Mouse (Mus musculus) liver, postnatal 0 days (tissue): ENCODE measurements at regions not wholly inside any gene's neighbourhood (a gene's known extent, or its start where the extent isn't known, plus 50 kb on each side); places are given as distances from the start of the nearest gene placed in this dataset.

Experiments used
- CTCF ChIP-seq: sonication (generic); IDR thresholded peaks from 2 replicates; pipeline ENCODE4 v1.5.1; 2016; ENCODE audit warnings: antibody characterized with exemption, low read depth
- EP300 ChIP-seq: IDR thresholded peaks from 2 replicates; pipeline ENCODE4 v1.6.1; 2016; ENCODE audit warnings: antibody characterized with exemption, low read depth, mild to moderate bottlenecking

DNA sequence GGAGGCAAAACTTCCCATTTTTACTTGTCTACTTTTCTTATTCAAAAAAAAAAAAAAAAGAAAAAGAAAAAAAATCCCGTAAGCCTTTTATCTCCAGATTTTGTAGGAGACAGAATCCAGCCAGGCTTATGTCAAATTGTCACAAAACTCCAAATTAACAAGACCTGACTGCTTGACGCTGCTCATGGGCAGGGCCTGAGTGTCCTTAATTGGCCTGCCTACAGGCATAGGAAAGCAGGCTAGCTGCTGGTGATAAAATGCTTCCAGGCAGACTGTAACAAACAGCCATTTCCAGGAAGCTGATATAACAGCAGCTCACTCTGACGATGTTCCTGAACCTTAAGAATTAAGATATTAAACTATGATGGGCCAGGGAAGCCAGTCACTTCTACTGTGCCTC lies 458.2 kb upstream of the Trpc7 start:
- TF ChIP-seq CTCF (no peak), EP300 (no peak)
